ENCODE assay signal across 11 mouse cellular contexts in genomic region chr4:137510021-137510696, GRCm38 (mm10). TPM values are rescaled to one million over a fixed set of nuclear protein-coding genes. Genes with fewer than 3 reads are reported as not detected.
A peak's percentile ranks its signal among the peaks of the same experiment; 100 is the strongest.
DNase-seq lines count a peak whose midpoint lies in the region; ATAC-seq lines count a peak whose summit lies in the region.
"Had no signal": no experiment of that assay in that cellular context is flagged by ENCODE, and none has a peak within 500 bp of the region (broad histone marks: within the 10 kb centered on the region; RNA-seq: fewer than 3 reads in every experiment).

No protein-coding gene starts in this region.

- H3K27ac ChIP-seq in hindbrain, embryonic 10.5 days = peak overlapping the region; percentile 50
- no peak overlapping the region for H3K27ac ChIP-seq in hindbrain, embryonic 14.5 days
- 0 out of 2 replicates have a peak overlapping the region, but pooled peaks have one; percentile 8 for H3K27ac ChIP-seq in hindbrain, embryonic 13.5 days
- H3K27ac ChIP-seq: limb, embryonic 12.5 days had no signal

- 86% methylated on average over 15 of the region's 15 CpGs for WGBS in hindbrain, embryonic 10.5 days
- 58% methylated on average over 15 of the region's 15 CpGs for WGBS in hindbrain, embryonic 14.5 days
- WGBS in hindbrain, embryonic 13.5 days = 67% methylated on average over 15 of the region's 15 CpGs

- H3K9me3 ChIP-seq in hindbrain, embryonic 10.5 days = no peaks in the 10 kb centered on the region
- H3K9me3 ChIP-seq in hindbrain, embryonic 14.5 days (ENCODE audit: control insufficient read depth, low read length) = no peaks in the 10 kb centered on the region
- no peaks in the 10 kb centered on the region for H3K9me3 ChIP-seq in hindbrain, embryonic 13.5 days
- H3K9me3 ChIP-seq: limb, embryonic 12.5 days had no signal

- no peak overlapping the region for H3K4me2 ChIP-seq in hindbrain, embryonic 14.5 days (replicated peaks)
- no peak overlapping the region for H3K4me2 ChIP-seq in hindbrain, embryonic 13.5 days
- H3K4me2 ChIP-seq: limb, embryonic 12.5 days had no signal

- no peak for ATAC-seq in hindbrain, embryonic 14.5 days (ENCODE audit: low FRiP score)
- ATAC-seq in hindbrain, embryonic 13.5 days (ENCODE audit: low FRiP score) = no peak

- H3K4me1 ChIP-seq in hindbrain, embryonic 10.5 days (replicated peaks) = peaks cover 14% of the 10 kb centered on the region
- 0 out of 2 replicates have a peak, but pooled peaks cover 6% of the 10 kb centered on the region for H3K4me1 ChIP-seq in hindbrain, embryonic 14.5 days (replicated peaks; ENCODE audit: control insufficient read depth, insufficient read depth, low read length)
- H3K4me1 ChIP-seq in hindbrain, embryonic 13.5 days (replicated peaks) = peaks cover 17% of the 10 kb centered on the region
- H3K4me1 ChIP-seq: limb, embryonic 12.5 days had no signal

- no peak for DNase-seq in hindbrain, embryonic 10.5 days (ENCODE audit: low spot score)
- DNase-seq in hindbrain, embryonic 14.5 days (ENCODE audit: low spot score) = no peak
- peak; percentile 49 for DNase-seq in testis, postnatal 10 days (ENCODE audit: low spot score)
- no peak for DNase-seq in testis, postnatal 14 days (ENCODE audit: low spot score)
- peak; percentile 69 for DNase-seq in thymus, postnatal 4 days
- DNase-seq in adrenal gland, postnatal 25 days = no peak
- no peak for DNase-seq in gastrocnemius, postnatal 4 days (ENCODE audit: low spot score in 2 of 2)
- DNase-seq: lung, postnatal 36 days had no signal

- H3K36me3 ChIP-seq in hindbrain, embryonic 10.5 days = peaks cover 72% of the 10 kb centered on the region
- H3K36me3 ChIP-seq in hindbrain, embryonic 14.5 days (replicated peaks; ENCODE audit: control insufficient read depth, insufficient read depth) = no peaks in the 10 kb centered on the region
- H3K36me3 ChIP-seq in hindbrain, embryonic 13.5 days = no peaks in the 10 kb centered on the region; the same call in 1 of the 2 replicates

- H3K4me3 ChIP-seq in hindbrain, embryonic 10.5 days = no peak overlapping the region
- H3K4me3 ChIP-seq in hindbrain, embryonic 14.5 days (replicated peaks; ENCODE audit: low read length) = no peak overlapping the region
- no peak overlapping the region for H3K4me3 ChIP-seq in hindbrain, embryonic 13.5 days
- H3K4me3 ChIP-seq: limb, embryonic 12.5 days had no signal

- H3K9ac ChIP-seq in hindbrain, embryonic 14.5 days = no peak overlapping the region
- no peak overlapping the region for H3K9ac ChIP-seq in hindbrain, embryonic 13.5 days
- H3K9ac ChIP-seq: limb, embryonic 12.5 days had no signal

- H3K27me3 ChIP-seq in hindbrain, embryonic 10.5 days (ENCODE audit: insufficient read depth, poor library complexity, severe bottlenecking) = no peaks in the 10 kb centered on the region
- no peaks in the 10 kb centered on the region for H3K27me3 ChIP-seq in hindbrain, embryonic 14.5 days (ENCODE audit: control insufficient read depth, insufficient read depth, low read length)
- H3K27me3 ChIP-seq in hindbrain, embryonic 13.5 days = no peaks in the 10 kb centered on the region
- H3K27me3 ChIP-seq: limb, embryonic 12.5 days had no signal

RNA-seq across cellular contexts. Expression of gene Hspg2, which starts 41.6 kb away (rescaled TPM):
- 15.2 and 18.2 TPM in 2 replicates for polyA plus RNA-seq in hindbrain, embryonic 10.5 days (2016; fragmentation: Nextera tagmentation; extraction: Ambion mirVana)
- polyA plus RNA-seq in hindbrain, embryonic 14.5 days (2014; fragmentation: Nextera tagmentation; extraction: Ambion mirVana) = 8.7 and 10.7 TPM in 2 replicates
- polyA plus RNA-seq in hindbrain, embryonic 13.5 days (2015; fragmentation: Nextera tagmentation; extraction: Ambion mirVana) = 6.1 and 6.8 TPM in 2 replicates
- total RNA-seq in adrenal gland, postnatal 25 days (2021) = 177 and 197 TPM in 2 replicates
- 100 to 1,000 TPM; 336 to 381 TPM for total RNA-seq in gastrocnemius, postnatal 4 days (2021)

RNA-seq across cellular contexts. Expression of gene 1700013G24Rik, which starts 57.1 kb away (rescaled TPM):
- polyA plus RNA-seq in hindbrain, embryonic 10.5 days (2016; fragmentation: Nextera tagmentation; extraction: Ambion mirVana) = not detected in 2 replicates
- not detected in 2 replicates for polyA plus RNA-seq in hindbrain, embryonic 14.5 days (2014; fragmentation: Nextera tagmentation; extraction: Ambion mirVana)
- not detected in 2 replicates for polyA plus RNA-seq in hindbrain, embryonic 13.5 days (2015; fragmentation: Nextera tagmentation; extraction: Ambion mirVana)
- total RNA-seq in adrenal gland, postnatal 25 days (2021) = not detected in 2 replicates
- under 1 TPM in 1 of 2 experiments, not detected in 1; 0.34 TPM for total RNA-seq in gastrocnemius, postnatal 4 days (2021)
- total RNA-seq: heart, adult 8-10 months had no signal
- polyA plus RNA-seq: limb, embryonic 12.5 days had no signal

Comparison
In these comparisons a context has a peak if more than half of its experiments do, and no peak if none do; other contexts are left out.
1. DNase-seq: peak in testis, postnatal 10 days (single experiment) and thymus, postnatal 4 days (single experiment); none in hindbrain, embryonic 10.5 days (single experiment), hindbrain, embryonic 14.5 days (single experiment), testis, postnatal 14 days (single experiment), adrenal gland, postnatal 25 days (single experiment) and gastrocnemius, postnatal 4 days (0 of 2).